Mouse (Mus musculus): ENCODE measurements around the gene Cntn2. TPM values are rescaled to one million over a fixed set of nuclear protein-coding genes. Genes with fewer than 3 reads are reported as not detected.

Cntn2 gene
- polyA plus RNA-seq, 1 experiment, result 0.03 TPM

GRCm38 (mm10) chr1:132569516-132569915 is 26.5 kb upstream of the Cntn2 start:
- Histone ChIP-seq H3K36me3 (ENCODE audit: control insufficient read depth, insufficient read depth, low read length) (no peaks in the 10 kb centered on the region), H3K4me3 (ENCODE audit: insufficient read depth, low read depth, low read length) (no peak overlapping the region), H3K27ac (ENCODE audit: insufficient read depth, low read depth, low read length) (no peak overlapping the region), H3K27me3 (replicated peaks; ENCODE audit: control insufficient read depth, insufficient read depth, low read length) (no peaks in the 10 kb centered on the region), H3K4me1 (ENCODE audit: control insufficient read depth, insufficient read depth, low read length) (no peaks in the 10 kb centered on the region)
- DNase-seq, result no peak
- 82% methylated on average over 9 of the region's 9 CpGs for WGBS
- TF ChIP-seq POLR2A (IDR thresholded peaks at IDR 0.05; ENCODE audit: low read depth, low read length), result no peak
- no peak for TF ChIP-seq CTCF (conservative IDR thresholded peaks at IDR 0.05; ENCODE audit: insufficient read depth, insufficient read length, low read depth, low read length)

- TF ChIP-seq POLR2A (IDR thresholded peaks at IDR 0.05; ENCODE audit: low read depth, low read length) (no peak), CTCF (conservative IDR thresholded peaks at IDR 0.05; ENCODE audit: insufficient read depth, insufficient read length, low read depth, low read length) (no peak)
- no peaks in the 10 kb centered on the region for H3K4me1 ChIP-seq (ENCODE audit: control insufficient read depth, insufficient read depth, low read length)
- H3K4me3 ChIP-seq (ENCODE audit: insufficient read depth, low read depth, low read length), result no peak overlapping the region
- no peak overlapping the region for H3K27ac ChIP-seq (ENCODE audit: insufficient read depth, low read depth, low read length)
- no peaks in the 10 kb centered on the region for H3K27me3 ChIP-seq (replicated peaks; ENCODE audit: control insufficient read depth, insufficient read depth, low read length)
- 79% methylated on average over 11 of the region's 11 CpGs for WGBS
- H3K36me3 ChIP-seq (ENCODE audit: control insufficient read depth, insufficient read depth, low read length), result no peaks in the 10 kb centered on the region
- no peak for DNase-seq
Observed at GRCm38 (mm10) chr1:132567336-132568125, 24.5 kb upstream of the Cntn2 start.

- Histone ChIP-seq H3K36me3 (ENCODE audit: control insufficient read depth, insufficient read depth, low read length) (no peaks in the 10 kb centered on the region), H3K27me3 (replicated peaks; ENCODE audit: control insufficient read depth, insufficient read depth, low read length) (no peaks in the 10 kb centered on the region), H3K27ac (ENCODE audit: insufficient read depth, low read depth, low read length) (no peak overlapping the region), H3K4me1 (ENCODE audit: control insufficient read depth, insufficient read depth, low read length) (no peaks in the 10 kb centered on the region), H3K4me3 (ENCODE audit: insufficient read depth, low read depth, low read length) (no peak overlapping the region)
- no peak for TF ChIP-seq POLR2A (IDR thresholded peaks at IDR 0.05; ENCODE audit: low read depth, low read length)
- no peak for TF ChIP-seq CTCF (conservative IDR thresholded peaks at IDR 0.05; ENCODE audit: insufficient read depth, insufficient read length, low read depth, low read length)
- DNase-seq, result no peak
- WGBS, result 82% methylated on average over 7 of the region's 7 CpGs
Observed at GRCm38 (mm10) chr1:132565766-132566165, 22.7 kb upstream of the Cntn2 start.

- Histone ChIP-seq H3K4me1 (ENCODE audit: control insufficient read depth, insufficient read depth, low read length) (no peaks in the 10 kb centered on the region), H3K36me3 (ENCODE audit: control insufficient read depth, insufficient read depth, low read length) (no peaks in the 10 kb centered on the region), H3K27me3 (replicated peaks; ENCODE audit: control insufficient read depth, insufficient read depth, low read length) (no peaks in the 10 kb centered on the region), H3K4me3 (ENCODE audit: insufficient read depth, low read depth, low read length) (no peak overlapping the region), H3K27ac (ENCODE audit: insufficient read depth, low read depth, low read length) (no peak overlapping the region)
- WGBS, result 47% methylated on average over 6 of the region's 6 CpGs
- TF ChIP-seq POLR2A (IDR thresholded peaks at IDR 0.05; ENCODE audit: low read depth, low read length) (no peak), CTCF (conservative IDR thresholded peaks at IDR 0.05; ENCODE audit: insufficient read depth, insufficient read length, low read depth, low read length) (no peak)
- no peak for DNase-seq
Observed at GRCm38 (mm10) chr1:132564946-132565345, 21.9 kb upstream of the Cntn2 start.

- no peak for DNase-seq
- WGBS, result 44% methylated on average over 10 of the region's 10 CpGs
Observed at GRCm38 (mm10) chr1:132562337-132562795, 19.3 kb upstream of the Cntn2 start.

GRCm38 (mm10) chr1:132560907-132561700 is 18.0 kb upstream of the Cntn2 start:
- DNase-seq, result peak; percentile 5
- H3K27me3 ChIP-seq (replicated peaks; ENCODE audit: control insufficient read depth, insufficient read depth, low read length), result no peaks in the 10 kb centered on the region
- 45% methylated on average over 8 of the region's 8 CpGs for WGBS
- no peaks in the 10 kb centered on the region for H3K4me1 ChIP-seq (ENCODE audit: control insufficient read depth, insufficient read depth, low read length)
- H3K4me3 ChIP-seq (ENCODE audit: insufficient read depth, low read depth, low read length), result no peak overlapping the region
- no peaks in the 10 kb centered on the region for H3K36me3 ChIP-seq (ENCODE audit: control insufficient read depth, insufficient read depth, low read length)
- TF ChIP-seq POLR2A (IDR thresholded peaks at IDR 0.05; ENCODE audit: low read depth, low read length) (no peak), CTCF (conservative IDR thresholded peaks at IDR 0.05; ENCODE audit: insufficient read depth, insufficient read length, low read depth, low read length) (no peak)
- H3K27ac ChIP-seq (ENCODE audit: insufficient read depth, low read depth, low read length), result no peak overlapping the region

More at GRCm38 (mm10) chr1:132562337-132562795, 19.3 kb upstream of the Cntn2 start:
- H3K4me3 ChIP-seq (ENCODE audit: insufficient read depth, low read depth, low read length), result no peak overlapping the region
- no peak overlapping the region for H3K27ac ChIP-seq (ENCODE audit: insufficient read depth, low read depth, low read length)
- H3K36me3 ChIP-seq (ENCODE audit: control insufficient read depth, insufficient read depth, low read length), result no peaks in the 10 kb centered on the region
- no peaks in the 10 kb centered on the region for H3K27me3 ChIP-seq (replicated peaks; ENCODE audit: control insufficient read depth, insufficient read depth, low read length)
- no peak for TF ChIP-seq CTCF (conservative IDR thresholded peaks at IDR 0.05; ENCODE audit: insufficient read depth, insufficient read length, low read depth, low read length)
- no peak for TF ChIP-seq POLR2A (IDR thresholded peaks at IDR 0.05; ENCODE audit: low read depth, low read length)
- H3K4me1 ChIP-seq (ENCODE audit: control insufficient read depth, insufficient read depth, low read length), result no peaks in the 10 kb centered on the region

GRCm38 (mm10) chr1:132559045-132559444 is 16.0 kb upstream of the Cntn2 start:
- WGBS, result 46% methylated on average over 6 of the region's 6 CpGs
- no peak for DNase-seq
- H3K27ac ChIP-seq (ENCODE audit: insufficient read depth, low read depth, low read length), result no peak overlapping the region
- no peaks in the 10 kb centered on the region for H3K27me3 ChIP-seq (replicated peaks; ENCODE audit: control insufficient read depth, insufficient read depth, low read length)
- H3K4me3 ChIP-seq (ENCODE audit: insufficient read depth, low read depth, low read length), result no peak overlapping the region
- TF ChIP-seq POLR2A (IDR thresholded peaks at IDR 0.05; ENCODE audit: low read depth, low read length), result no peak
- TF ChIP-seq CTCF (conservative IDR thresholded peaks at IDR 0.05; ENCODE audit: insufficient read depth, insufficient read length, low read depth, low read length), result no peak
- no peaks in the 10 kb centered on the region for H3K4me1 ChIP-seq (ENCODE audit: control insufficient read depth, insufficient read depth, low read length)
- H3K36me3 ChIP-seq (ENCODE audit: control insufficient read depth, insufficient read depth, low read length), result no peaks in the 10 kb centered on the region
